Mouse (Mus musculus) heart, postnatal 0 days (tissue): ENCODE measurements around the gene Maml3.

Source experiments
- CTCF ChIP-seq: IDR thresholded peaks from 2 replicates; pipeline ENCODE4 v1.5.1; 2016; ENCODE audit warnings: antibody characterized with exemption, control low read depth, low read depth
- EP300 ChIP-seq: IDR thresholded peaks from 2 replicates; pipeline ENCODE4 v1.6.1; 2016; ENCODE audit warnings: antibody characterized with exemption, low read depth

- TF ChIP-seq EP300 = no peak
- TF ChIP-seq CTCF = no peak
These were observed 404.1 kb downstream of the Maml3 start for GRCm38 (mm10) chr3:51700731-51701280.
